Mouse (Mus musculus): ENCODE data around the gene Gm7233. TPM values are rescaled to one million over a fixed set of nuclear protein-coding genes. Genes with fewer than 3 reads are reported as not detected.

Gene Gm7233
- total RNA-seq (2023), result not detected

DNA sequence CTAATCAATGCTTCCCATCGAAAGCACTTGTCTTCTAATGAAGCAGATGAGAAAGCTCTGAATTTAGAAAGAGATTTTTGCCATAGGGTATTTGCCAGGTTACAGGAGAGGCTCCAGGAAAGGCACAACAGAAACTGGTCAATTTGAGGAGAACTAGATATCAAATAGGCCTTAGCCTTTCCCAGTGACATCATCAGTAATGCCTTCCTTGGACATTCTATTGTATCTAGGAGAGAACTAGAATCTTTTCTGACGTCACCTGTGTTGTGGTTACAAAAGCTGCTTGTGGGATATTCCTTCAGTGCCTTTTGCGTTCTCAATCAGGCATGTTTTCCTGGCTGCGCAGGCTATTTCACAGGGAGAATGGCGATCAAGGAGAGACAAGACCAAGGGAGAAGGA, at the start of gene Gm7233:
TSS of gene Gm7233 (plus strand) at position 301 of the 400 bp plus-strand sequence.

DNA sequence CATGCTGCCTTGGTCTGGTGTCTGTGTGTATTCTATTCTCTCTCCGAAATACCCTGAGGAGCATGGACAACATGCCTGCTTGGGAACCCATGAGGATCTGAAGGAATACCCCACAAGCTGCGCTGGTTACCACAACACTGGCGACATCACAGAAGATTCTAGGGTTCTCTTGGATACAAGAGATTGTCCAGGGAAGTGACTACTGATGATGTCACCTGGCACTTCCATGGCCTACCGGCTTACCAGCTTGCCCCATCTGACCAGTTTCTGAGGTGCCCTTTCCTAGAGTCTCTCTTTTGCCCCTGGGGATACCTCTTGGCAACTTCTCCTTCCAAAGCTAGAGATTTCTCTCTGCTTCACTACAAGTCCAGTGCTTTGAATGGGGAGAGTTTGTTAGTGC, 55.5 kb downstream of the Gm7233 start, which contains the start of gene Gm8122:
TSS of gene Gm8122 (minus strand) at position 101 of the 400 bp plus-strand sequence.

Other genes starting within 250 kb of the Gm7233 start
- gene Gm8082, start 186.2 kb upstream of the Gm7233 start, total RNA-seq (2023), result not detected
- not detected for gene Gm10376, start 164.2 kb upstream of the Gm7233 start, total RNA-seq (2023)
- not detected for gene Gm8094, start 103.2 kb upstream of the Gm7233 start, total RNA-seq (2023)
- gene Gm8104, start 79.3 kb upstream of the Gm7233 start, total RNA-seq (2023), result not detected
- gene Gm8122, start 55.4 kb downstream of the Gm7233 start, total RNA-seq (2023), result not detected
- gene Gm8126, start 78.8 kb downstream of the Gm7233 start, total RNA-seq (2023), result not detected
- gene Gm9732, start 95.2 kb downstream of the Gm7233 start, total RNA-seq (2023), result not detected
- gene Gm8127, start 114.0 kb downstream of the Gm7233 start, total RNA-seq (2023), result not detected
- gene 1700001F09Rik, start 167.9 kb downstream of the Gm7233 start, total RNA-seq (2023), result not detected
- gene Gm8138, start 236.5 kb downstream of the Gm7233 start, total RNA-seq (2023), result not detected